Mouse (Mus musculus) heart, postnatal 0 days (tissue): ENCODE measurements around the gene Gse1. TPM values are rescaled to one million over a fixed set of nuclear protein-coding genes. Genes with fewer than 3 reads are reported as not detected.

Source experiments
- ATAC-seq: fragments of 200-750 bp; cut with Nextera tagmentation; 2 replicates; pipeline ENCODE4 v1.8.0; 2017; ENCODE audit warnings: low read depth, moderate number of reproducible peaks, moderate library complexity; ENCODE audit not compliant: insufficient read depth
- DNase-seq: peaks from one replicate; pipeline ENCODE4 v3.0.0-alpha.2; 2016; ENCODE audit warnings: low spot score
- H3K27ac ChIP-seq: fragments of 300-500 bp; sonication (generic); 2 replicates; pipeline ENCODE4 v1.5.1; 2014; ENCODE audit warnings: low read depth, mild to moderate bottlenecking
- H3K27me3 ChIP-seq: fragments of 300-500 bp; sonication (generic); 2 replicates; pipeline ENCODE4 v1.6.1; 2014; ENCODE audit warnings: low read length, mixed read lengths; ENCODE audit not compliant: control insufficient read depth, insufficient read depth
- H3K36me3 ChIP-seq: fragments of 300-500 bp; sonication (generic); replicated peaks from 2 replicates; pipeline ENCODE4 v1.6.1; 2014; ENCODE audit warnings: low read length, mixed read lengths; ENCODE audit not compliant: control insufficient read depth, insufficient read depth
- H3K4me1 ChIP-seq: fragments of 300-500 bp; sonication (generic); 2 replicates; pipeline ENCODE4 v1.6.1; 2014; ENCODE audit warnings: antibody characterized with exemption; ENCODE audit not compliant: control insufficient read depth, insufficient read depth
- H3K4me2 ChIP-seq: fragments of 300-500 bp; sonication (generic); 2 replicates; pipeline ENCODE4 v1.6.1; 2014; ENCODE audit warnings: low read depth, mild to moderate bottlenecking, low read length, moderate library complexity
- H3K4me3 ChIP-seq: fragments of 300-500 bp; sonication (generic); 2 replicates; pipeline ENCODE4 v1.5.1; 2014; ENCODE audit warnings: low read depth, low read length
- H3K9ac ChIP-seq: fragments of 300-500 bp; sonication (generic); replicated peaks from 2 replicates; pipeline ENCODE4 v1.6.1; 2014; ENCODE audit warnings: low read depth, low read length, mixed read lengths
- H3K9me3 ChIP-seq: fragments of 300-500 bp; sonication (generic); replicated peaks from 2 replicates; pipeline ENCODE4 v1.6.1; 2016; ENCODE audit warnings: low read length; ENCODE audit not compliant: control insufficient read depth
- CTCF ChIP-seq: IDR thresholded peaks from 2 replicates; pipeline ENCODE4 v1.5.1; 2016; ENCODE audit warnings: antibody characterized with exemption, control low read depth, low read depth
- EP300 ChIP-seq: IDR thresholded peaks from 2 replicates; pipeline ENCODE4 v1.6.1; 2016; ENCODE audit warnings: antibody characterized with exemption, low read depth
- WGBS: fragments of 180-500 bp; shearing (Covaris S2); extraction: QIAGEN DNeasy Blood & Tissue Kit; methylation state at CpG from one replicate; pipeline ENCODE4 v1.1.7; 2014; 5-methylcytosine and 5-hydroxymethylcytosine counted together
- polyA plus RNA-seq: library from polyadenylated mRNA; unstranded; fragments of >200 nt; fragmentation: Nextera tagmentation; extraction: Ambion mirVana; gene quantifications from 2 replicates; pipeline ENCODE4 v1.2.1, GENCODE M21; 2015
- total RNA-seq: library from RNA; depleted of rRNA; stranded (reverse); fragments of >200 nt; gene quantifications from 2 replicates; pipeline ENCODE4 v1.2.3, GENCODE M21; 2014; ENCODE audit warnings: low replicate concordance

Gse1 gene
- total and polyA plus RNA-seq, 2 experiments from 2014 or later, result 5.4 to 18.7 TPM

GRCm38 (mm10) chr8:120259206-120259605 lies 30.9 kb downstream of the Gse1 start:
- TF ChIP-seq EP300 (no peak), CTCF (no peak)
- H3K27me3 ChIP-seq, result no peaks in the 10 kb centered on the region

GRCm38 (mm10) chr8:120260677-120261076 lies 32.4 kb downstream of the Gse1 start:
- Histone ChIP-seq H3K27me3 (no peaks in the 10 kb centered on the region), H3K4me1 (peaks cover 28% of the 10 kb centered on the region), H3K27ac (no peak overlapping the region), H3K4me3 (no peak overlapping the region), H3K9ac (no peak overlapping the region), H3K9me3 (no peaks in the 10 kb centered on the region), H3K36me3 (no peaks in the 10 kb centered on the region), H3K4me2 (no peak overlapping the region)
- DNase-seq (no peak), ATAC-seq (no peak)
- 87% methylated on average over 5 of the region's 5 CpGs for whole genome bisulfite sequencing
- TF ChIP-seq EP300 (no peak), CTCF (no peak)

More at GRCm38 (mm10) chr8:120259206-120259605, 30.9 kb downstream of the Gse1 start:
- Histone ChIP-seq H3K9me3 (no peaks in the 10 kb centered on the region), H3K27ac (no peak overlapping the region), H3K4me3 (no peak overlapping the region), H3K9ac (no peak overlapping the region), H3K4me2 (no peak overlapping the region), H3K4me1 (peaks cover 16% of the 10 kb centered on the region), H3K36me3 (no peaks in the 10 kb centered on the region)
- 92% methylated on average over 13 of the region's 13 CpGs for WGBS
- no peak for DNase-seq
- no peak for ATAC-seq

GRCm38 (mm10) chr8:120261338-120262120 lies 33.3 kb downstream of the Gse1 start:
- DNase-seq (no peak), ATAC-seq (no peak)
- H3K36me3 ChIP-seq, result no peaks in the 10 kb centered on the region
- H3K9me3 ChIP-seq, result no peaks in the 10 kb centered on the region
- no peak overlapping the region for H3K4me3 ChIP-seq
- H3K9ac ChIP-seq, result no peak overlapping the region
- no peak overlapping the region for H3K4me2 ChIP-seq
- H3K27me3 ChIP-seq, result no peaks in the 10 kb centered on the region
- TF ChIP-seq CTCF (no peak), EP300 (no peak)
- no peak overlapping the region for H3K27ac ChIP-seq
- peaks cover 27% of the 10 kb centered on the region for H3K4me1 ChIP-seq
- 59% methylated on average over 21 of the region's 21 CpGs for WGBS

GRCm38 (mm10) chr8:120263879-120264278 lies 35.6 kb downstream of the Gse1 start:
- Histone ChIP-seq H3K36me3 (no peaks in the 10 kb centered on the region), H3K4me2 (no peak overlapping the region), H3K4me1 (peaks cover 24% of the 10 kb centered on the region), H3K27me3 (no peaks in the 10 kb centered on the region), H3K9ac (no peak overlapping the region), H3K27ac (no peak overlapping the region), H3K4me3 (no peak overlapping the region), H3K9me3 (no peaks in the 10 kb centered on the region)
- TF ChIP-seq EP300 (no peak), CTCF (no peak)
- no peak for DNase-seq
- ATAC-seq, result no peak
- WGBS, result 90% methylated on average over 5 of the region's 5 CpGs

- no peaks in the 10 kb centered on the region for H3K9me3 ChIP-seq
- WGBS, result 31% methylated on average over 13 of the region's 13 CpGs
- H3K36me3 ChIP-seq, result no peaks in the 10 kb centered on the region
- TF ChIP-seq EP300 (no peak), CTCF (no peak)
- ATAC-seq (peak; percentile 40), DNase-seq (no peak)
- H3K4me3 ChIP-seq, result peak overlapping the region; percentile 37
- H3K9ac ChIP-seq, result peak overlapping the region; percentile 54
- H3K27ac ChIP-seq, result peak overlapping the region; percentile 83
- peaks cover 24% of the 10 kb centered on the region for H3K4me1 ChIP-seq
- peak overlapping the region; percentile 64 for H3K4me2 ChIP-seq
- H3K27me3 ChIP-seq, result no peaks in the 10 kb centered on the region
Observed at GRCm38 (mm10) chr8:120264388-120264943, 36.2 kb downstream of the Gse1 start.
